ENCODE assay signal across 22 mouse cellular contexts in genomic region chr11:111706882-111707281, GRCm38 (mm10).
DNase-seq lines count a peak whose midpoint lies in the region; ATAC-seq and TF ChIP-seq lines count a peak whose summit lies in the region.
"Had no signal": no experiment of that assay in that cellular context is flagged by ENCODE, and none has a peak within 500 bp of the region (broad histone marks: within the 10 kb centered on the region; RNA-seq: fewer than 3 reads in every experiment).

No protein-coding gene starts in this region.

- no peak for TF ChIP-seq CTCF in kidney, postnatal 0 days (IDR thresholded peaks at IDR 0.05; ENCODE audit: low read depth)

- WGBS in kidney, embryonic 15.5 days: 9% methylated on average over 4 of the region's 4 CpGs
- WGBS in kidney, postnatal 0 days: 12% methylated on average over 4 of the region's 4 CpGs

- no peaks in the 10 kb centered on the region for H3K27me3 ChIP-seq in kidney, embryonic 15.5 days
- no peaks in the 10 kb centered on the region for H3K27me3 ChIP-seq in kidney, postnatal 0 days (ENCODE audit: insufficient read depth, low read length)
- H3K27me3 ChIP-seq: embryonic facial prominence, embryonic 13.5 days; embryonic facial prominence, embryonic 15.5 days; forebrain, embryonic 12.5 days had no signal

- H3K9me3 ChIP-seq in kidney, embryonic 15.5 days (replicated peaks): no peaks in the 10 kb centered on the region
- no peaks in the 10 kb centered on the region for H3K9me3 ChIP-seq in kidney, postnatal 0 days (replicated peaks; ENCODE audit: low read length)
- H3K9me3 ChIP-seq: embryonic facial prominence, embryonic 13.5 days; embryonic facial prominence, embryonic 15.5 days; forebrain, embryonic 10.5 days; forebrain, embryonic 12.5 days had no signal

- no peak overlapping the region for H3K27ac ChIP-seq in kidney, embryonic 15.5 days
- H3K27ac ChIP-seq in kidney, postnatal 0 days: no peak overlapping the region
- H3K27ac ChIP-seq: embryonic facial prominence, embryonic 13.5 days; embryonic facial prominence, embryonic 15.5 days; forebrain, embryonic 10.5 days; forebrain, embryonic 12.5 days had no signal

- no peak for DNase-seq in kidney, postnatal 25 days
- peak; percentile 76 for DNase-seq in kidney, postnatal 0 days (ENCODE audit: low spot score)
- DNase-seq in kidney, adult 9 months: no peak
- no peak for DNase-seq in heart, adult 18-20 months
- DNase-seq: adrenal gland, adult 2 months; adrenal gland, postnatal 10 days; adrenal gland, postnatal 25 days; cerebellum, adult 11 months; cerebellum, adult 18-20 months; cerebellum, adult 8-10 months; cerebellum, adult 9-11 months; cerebellum, postnatal 14 days; cerebellum, postnatal 36 days; embryo, embryonic 11 days had no signal

- no peaks in the 10 kb centered on the region for H3K4me1 ChIP-seq in kidney, embryonic 15.5 days
- no peaks in the 10 kb centered on the region for H3K4me1 ChIP-seq in kidney, postnatal 0 days (replicated peaks; ENCODE audit: insufficient read depth, low read length)
- H3K4me1 ChIP-seq: embryonic facial prominence, embryonic 13.5 days; embryonic facial prominence, embryonic 15.5 days; forebrain, embryonic 10.5 days; forebrain, embryonic 12.5 days had no signal

- H3K4me3 ChIP-seq in kidney, embryonic 15.5 days (replicated peaks): no peak overlapping the region
- H3K4me3 ChIP-seq in kidney, postnatal 0 days (replicated peaks; ENCODE audit: low read depth, low read length): no peak overlapping the region
- H3K4me3 ChIP-seq: embryonic facial prominence, embryonic 13.5 days; embryonic facial prominence, embryonic 15.5 days; erythroblast, embryonic 14.5 days; forebrain, embryonic 10.5 days; forebrain, embryonic 12.5 days had no signal

- H3K36me3 ChIP-seq in kidney, embryonic 15.5 days: no peaks in the 10 kb centered on the region
- H3K36me3 ChIP-seq in kidney, postnatal 0 days (ENCODE audit: insufficient read depth, low read length): no peaks in the 10 kb centered on the region
- H3K36me3 ChIP-seq: embryonic facial prominence, embryonic 13.5 days; embryonic facial prominence, embryonic 15.5 days; forebrain, embryonic 10.5 days; forebrain, embryonic 12.5 days had no signal

- H3K9ac ChIP-seq in kidney, embryonic 15.5 days: no peak overlapping the region
- no peak overlapping the region for H3K9ac ChIP-seq in kidney, postnatal 0 days (ENCODE audit: low read depth, low read length)
- H3K9ac ChIP-seq: embryonic facial prominence, embryonic 13.5 days; embryonic facial prominence, embryonic 15.5 days; forebrain, embryonic 12.5 days had no signal

- no peak overlapping the region for H3K4me2 ChIP-seq in kidney, embryonic 15.5 days
- H3K4me2 ChIP-seq in kidney, postnatal 0 days (ENCODE audit: low read length): no peak overlapping the region
- H3K4me2 ChIP-seq: embryonic facial prominence, embryonic 13.5 days; embryonic facial prominence, embryonic 15.5 days; forebrain, embryonic 12.5 days had no signal

- peak; percentile 69 for ATAC-seq in kidney, embryonic 15.5 days (replicated peaks; ENCODE audit: low FRiP score)
- ATAC-seq in kidney, postnatal 0 days (replicated peaks; ENCODE audit: low FRiP score, low read depth): no peak
- ATAC-seq: forebrain, embryonic 14.5 days; forebrain, embryonic 16.5 days had no signal
